Mouse (Mus musculus): ENCODE data around the gene Gm5269. TPM values are rescaled to one million over a fixed set of nuclear protein-coding genes. Genes with fewer than 3 reads are reported as not detected.

The Gm5269 gene
- total RNA-seq, 1 experiment = not detected

DNA sequence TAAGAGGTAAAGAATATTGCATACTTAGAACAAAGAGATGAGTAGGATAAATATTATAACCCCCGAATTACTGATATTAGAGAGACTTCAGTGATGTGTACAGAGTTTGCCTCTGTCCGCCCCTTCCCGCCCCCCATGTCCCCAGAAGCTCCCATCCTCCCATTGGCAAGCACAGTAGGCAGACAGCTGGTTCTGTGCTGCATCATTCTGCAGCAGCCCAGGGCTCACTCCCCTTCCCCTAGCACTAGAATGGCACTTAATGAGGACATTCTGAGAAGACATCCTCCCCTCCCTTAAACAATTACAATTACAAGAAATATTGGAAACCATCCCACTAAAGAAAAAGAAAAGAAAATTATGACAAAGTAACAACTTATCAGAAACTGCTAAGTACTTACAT lies 26.4 kb downstream of the Gm5269 start:
- no peak for TF ChIP-seq ZC3H11A (IDR thresholded peaks at IDR 0.05; ENCODE audit: borderline replicate concordance, low read depth, low read length)
- TF ChIP-seq CHD2 (IDR thresholded peaks at IDR 0.05; ENCODE audit: low read depth, low read length) = no peak
- TF ChIP-seq ZNF384 (IDR thresholded peaks at IDR 0.05; ENCODE audit: low read depth, low read length) = no peak
- no peak for TF ChIP-seq HCFC1 (IDR thresholded peaks at IDR 0.05; ENCODE audit: borderline replicate concordance, insufficient read depth, low read length)
- TF ChIP-seq MAFK (IDR thresholded peaks at IDR 0.05; ENCODE audit: insufficient read depth, low read depth, low read length) = no peak
- H3K36me3 ChIP-seq (ENCODE audit: control insufficient read depth, insufficient read depth, low read length, poor library complexity, severe bottlenecking) = no peaks in the 10 kb centered on the region
- in situ Hi-C loops (cut with MboI; ENCODE audit: low sequenced_read_pairs in 2 of 2, unreplicated experiment in 2 of 2) = loop anchor here in 1 of 2 experiments (25.0 kb wide), 1 partner anchor 149 kb away; no protein-coding TSS in a partner anchor

DNA sequence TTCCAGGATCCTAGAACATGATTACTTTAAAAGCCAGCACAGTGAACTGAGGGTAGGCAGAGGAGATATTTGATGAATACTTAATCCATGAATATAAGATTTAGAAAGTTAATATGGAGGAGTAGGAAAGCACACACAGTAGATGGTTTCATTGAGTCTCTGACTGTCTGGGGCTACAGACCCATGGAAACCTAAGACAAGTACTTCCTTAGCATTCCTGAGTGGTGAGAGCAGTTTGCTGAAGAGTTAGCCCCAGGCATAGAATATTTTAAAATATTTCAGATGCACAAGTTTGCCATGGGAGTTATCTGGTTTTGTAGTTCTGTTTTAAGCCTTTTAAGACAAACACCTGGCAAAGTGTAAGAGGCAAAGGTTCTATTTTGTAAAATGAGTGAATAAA lies 28.9 kb downstream of the Gm5269 start:
- H3K9me3 ChIP-seq (ENCODE audit: control insufficient read depth, insufficient read depth, low read depth, low read length) = no peaks in the 10 kb centered on the region
- 0 out of 4 replicates have a peak, but pooled peaks cover under 1 to 3% of the 10 kb centered on the region in 2 experiments for H3K4me1 ChIP-seq (ENCODE audit: control insufficient read depth in 2 of 2, insufficient read depth in 2 of 2, low read length in 2 of 2, poor library complexity in 1 of 2)
- DNase-seq (ENCODE audit: low read depth, low spot score) = no peak
- in situ Hi-C loops (cut with MboI; ENCODE audit: low sequenced_read_pairs in 2 of 2, unreplicated experiment in 2 of 2) = loop anchor here in 1 of 2 experiments (25.0 kb wide), 1 partner anchor 151 kb away; no protein-coding TSS in a partner anchor
- no peak overlapping the region for H3K4me3 ChIP-seq (ENCODE audit: insufficient read depth in 1 of 2, low read depth in 1 of 2, low read length in 2 of 2, poor library complexity in 1 of 2, severe bottlenecking in 1 of 2)
- TF ChIP-seq CHD2 (IDR thresholded peaks at IDR 0.05; ENCODE audit: low read depth, low read length) = no peak
- no peak for TF ChIP-seq MAFK (IDR thresholded peaks at IDR 0.05; ENCODE audit: insufficient read depth, low read depth, low read length)
- TF ChIP-seq ZC3H11A (IDR thresholded peaks at IDR 0.05; ENCODE audit: borderline replicate concordance, low read depth, low read length) = no peak
- TF ChIP-seq ZNF384 (IDR thresholded peaks at IDR 0.05; ENCODE audit: low read depth, low read length) = no peak
- no peak for TF ChIP-seq HCFC1 (IDR thresholded peaks at IDR 0.05; ENCODE audit: borderline replicate concordance, insufficient read depth, low read length)
- H3K27ac ChIP-seq (ENCODE audit: insufficient read depth, low read depth, low read length, poor library complexity, severe bottlenecking) = no peak overlapping the region
- H3K36me3 ChIP-seq (ENCODE audit: control insufficient read depth, insufficient read depth, low read length, poor library complexity, severe bottlenecking) = no peaks in the 10 kb centered on the region
- no peak overlapping the region for H3K9ac ChIP-seq (ENCODE audit: insufficient read depth, low read depth, low read length, poor library complexity, severe bottlenecking)

More for the DNA sequence above, 26.4 kb downstream of the Gm5269 start:
- Histone ChIP-seq H3K9me3 (ENCODE audit: control insufficient read depth, insufficient read depth, low read depth, low read length) (no peaks in the 10 kb centered on the region), H3K27ac (ENCODE audit: insufficient read depth, low read depth, low read length, poor library complexity, severe bottlenecking) (0 out of 2 replicates have a peak overlapping the region, but pooled peaks have one; percentile 31), H3K4me3 (ENCODE audit: insufficient read depth in 1 of 2, low read depth in 1 of 2, low read length in 2 of 2, poor library complexity in 1 of 2, severe bottlenecking in 1 of 2) (no peak overlapping the region), H3K4me1 (ENCODE audit: control insufficient read depth in 2 of 2, insufficient read depth in 2 of 2, low read length in 2 of 2, poor library complexity in 1 of 2) (0 out of 4 replicates have a peak, but pooled peaks cover 3% of the 10 kb centered on the region in 2 experiments), H3K9ac (ENCODE audit: insufficient read depth, low read depth, low read length, poor library complexity, severe bottlenecking) (no peak overlapping the region)
- DNase-seq (ENCODE audit: low read depth, low spot score) = no peak

DNA sequence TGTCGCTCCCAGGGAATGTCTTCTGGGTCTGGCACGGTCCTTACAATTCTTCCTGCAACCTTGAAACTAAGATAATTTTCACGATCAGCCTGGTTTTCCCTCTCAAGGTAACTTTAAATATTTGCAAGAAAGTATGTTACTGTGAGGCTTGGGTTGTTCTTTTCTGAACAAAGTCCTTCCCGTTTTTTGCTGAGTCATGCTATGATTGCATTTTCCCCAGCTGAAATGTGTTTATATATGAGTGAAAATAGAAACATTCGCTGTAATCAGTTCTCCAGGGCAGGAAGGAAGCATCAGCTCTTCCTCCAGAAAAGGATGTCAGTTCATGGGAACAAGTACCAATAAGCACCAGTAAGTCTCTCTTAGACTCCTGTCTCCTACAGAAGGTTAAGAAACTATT lies 29.7 kb downstream of the Gm5269 start:
- H3K4me1 ChIP-seq (ENCODE audit: control insufficient read depth in 2 of 2, insufficient read depth in 2 of 2, low read length in 2 of 2, poor library complexity in 1 of 2) = no peaks in the 10 kb centered on the region
- no peaks in the 10 kb centered on the region for H3K36me3 ChIP-seq (ENCODE audit: control insufficient read depth, insufficient read depth, low read length, poor library complexity, severe bottlenecking)
- in situ Hi-C loops (cut with MboI; ENCODE audit: low sequenced_read_pairs in 2 of 2, unreplicated experiment in 2 of 2) = loop anchor here in 1 of 2 experiments (25.0 kb wide), 1 partner anchor 152 kb away; no protein-coding TSS in a partner anchor
- H3K9ac ChIP-seq (ENCODE audit: insufficient read depth, low read depth, low read length, poor library complexity, severe bottlenecking) = no peak overlapping the region
- TF ChIP-seq CHD2 (IDR thresholded peaks at IDR 0.05; ENCODE audit: low read depth, low read length) (no peak), MAFK (IDR thresholded peaks at IDR 0.05; ENCODE audit: insufficient read depth, low read depth, low read length) (peak; percentile 81)
- no peak overlapping the region for H3K4me3 ChIP-seq (ENCODE audit: insufficient read depth in 1 of 2, low read depth in 1 of 2, low read length in 2 of 2, poor library complexity in 1 of 2, severe bottlenecking in 1 of 2)
- no peak for DNase-seq (ENCODE audit: low read depth, low spot score)
- H3K27ac ChIP-seq (ENCODE audit: insufficient read depth, low read depth, low read length, poor library complexity, severe bottlenecking) = no peak overlapping the region
- no peaks in the 10 kb centered on the region for H3K9me3 ChIP-seq (ENCODE audit: control insufficient read depth, insufficient read depth, low read depth, low read length)

DNA sequence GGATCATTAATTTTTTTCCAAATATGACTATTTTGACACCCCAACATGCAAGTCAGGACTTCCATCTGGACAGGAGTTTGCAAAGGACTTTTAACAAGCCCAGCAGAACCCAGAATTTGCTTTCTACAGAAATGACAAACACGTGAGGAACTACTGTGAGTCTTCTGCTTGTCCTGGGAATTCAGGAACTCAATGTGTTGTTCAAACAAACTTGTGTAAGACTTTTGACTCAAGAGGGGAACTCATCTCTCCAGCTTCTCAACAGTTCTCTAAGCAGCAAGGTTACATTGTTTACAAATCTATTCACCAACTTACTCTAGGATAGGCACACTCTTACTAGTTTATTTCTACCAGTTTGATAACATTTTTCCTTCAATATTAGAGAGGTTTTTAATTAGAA lies 32.0 kb downstream of the Gm5269 start:
- no peak for DNase-seq (ENCODE audit: low read depth, low spot score)
- Histone ChIP-seq H3K36me3 (ENCODE audit: control insufficient read depth, insufficient read depth, low read length, poor library complexity, severe bottlenecking) (no peaks in the 10 kb centered on the region), H3K4me3 (ENCODE audit: insufficient read depth in 1 of 2, low read depth in 1 of 2, low read length in 2 of 2, poor library complexity in 1 of 2, severe bottlenecking in 1 of 2) (no peak overlapping the region), H3K9ac (ENCODE audit: insufficient read depth, low read depth, low read length, poor library complexity, severe bottlenecking) (no peak overlapping the region), H3K9me3 (ENCODE audit: control insufficient read depth, insufficient read depth, low read depth, low read length) (no peaks in the 10 kb centered on the region), H3K4me1 (ENCODE audit: control insufficient read depth in 2 of 2, insufficient read depth in 2 of 2, low read length in 2 of 2, poor library complexity in 1 of 2) (no peaks in the 10 kb centered on the region), H3K27ac (ENCODE audit: insufficient read depth, low read depth, low read length, poor library complexity, severe bottlenecking) (no peak overlapping the region)
- TF ChIP-seq HCFC1 (IDR thresholded peaks at IDR 0.05; ENCODE audit: borderline replicate concordance, insufficient read depth, low read length) (no peak), CHD2 (IDR thresholded peaks at IDR 0.05; ENCODE audit: low read depth, low read length) (no peak), MAFK (IDR thresholded peaks at IDR 0.05; ENCODE audit: insufficient read depth, low read depth, low read length) (no peak), ZNF384 (IDR thresholded peaks at IDR 0.05; ENCODE audit: low read depth, low read length) (no peak), ZC3H11A (IDR thresholded peaks at IDR 0.05; ENCODE audit: borderline replicate concordance, low read depth, low read length) (no peak)
- in situ Hi-C loops (cut with MboI; ENCODE audit: low sequenced_read_pairs in 2 of 2, unreplicated experiment in 2 of 2) = loop anchor here in 1 of 2 experiments (25.0 kb wide), 1 partner anchor 154 kb away; no protein-coding TSS in a partner anchor

DNA sequence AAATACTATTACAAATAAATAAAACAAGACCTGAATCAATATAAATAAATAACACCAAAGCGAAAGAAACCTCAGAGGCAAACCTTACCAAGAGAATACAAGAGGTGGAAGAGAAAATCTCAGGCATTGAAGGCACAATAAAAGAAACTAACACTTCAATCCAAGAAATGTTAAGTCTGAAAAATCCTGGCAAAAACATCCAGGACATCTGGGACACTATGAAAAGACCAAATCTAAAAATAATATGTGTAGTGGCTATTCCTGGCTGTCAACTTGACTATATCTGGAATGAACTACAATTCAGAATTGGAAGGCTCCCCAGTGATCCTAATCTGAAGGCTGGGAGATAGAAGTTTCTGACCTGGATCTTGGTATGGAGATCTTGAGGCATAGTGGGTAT lies 44.6 kb downstream of the Gm5269 start:
- H3K27ac ChIP-seq (ENCODE audit: insufficient read depth, low read depth, low read length, poor library complexity, severe bottlenecking) = no peak overlapping the region
- in situ Hi-C loops (cut with MboI; ENCODE audit: low sequenced_read_pairs in 2 of 2, unreplicated experiment in 2 of 2) = no loop called here
- no peak overlapping the region for H3K9ac ChIP-seq (ENCODE audit: insufficient read depth, low read depth, low read length, poor library complexity, severe bottlenecking)
- H3K9me3 ChIP-seq (ENCODE audit: control insufficient read depth, insufficient read depth, low read depth, low read length) = peaks cover 2% of the 10 kb centered on the region; the same call in 1 of the 2 replicates
- DNase-seq (ENCODE audit: low read depth, low spot score) = no peak
- TF ChIP-seq CHD2 (IDR thresholded peaks at IDR 0.05; ENCODE audit: low read depth, low read length) = no peak
- no peak for TF ChIP-seq ZNF384 (IDR thresholded peaks at IDR 0.05; ENCODE audit: low read depth, low read length)
- TF ChIP-seq HCFC1 (IDR thresholded peaks at IDR 0.05; ENCODE audit: borderline replicate concordance, insufficient read depth, low read length) = no peak
- no peak for TF ChIP-seq ZC3H11A (IDR thresholded peaks at IDR 0.05; ENCODE audit: borderline replicate concordance, low read depth, low read length)
- no peak for TF ChIP-seq MAFK (IDR thresholded peaks at IDR 0.05; ENCODE audit: insufficient read depth, low read depth, low read length)
- H3K36me3 ChIP-seq (ENCODE audit: control insufficient read depth, insufficient read depth, low read length, poor library complexity, severe bottlenecking) = no peaks in the 10 kb centered on the region
- no peak overlapping the region for H3K4me3 ChIP-seq (ENCODE audit: insufficient read depth in 1 of 2, low read depth in 1 of 2, low read length in 2 of 2, poor library complexity in 1 of 2, severe bottlenecking in 1 of 2)
- no peaks in the 10 kb centered on the region for H3K4me1 ChIP-seq (ENCODE audit: control insufficient read depth in 2 of 2, insufficient read depth in 2 of 2, low read length in 2 of 2, poor library complexity in 1 of 2)

All from ES-E14 (cell line).